Mouse (Mus musculus) brain, embryonic 18.5 days (tissue): ENCODE data around the gene Hlcs.

Source experiments
- DNase-seq: peaks from one replicate; pipeline ENCODE4 v3.0.0-alpha.2; 2012; ENCODE audit warnings: low read depth, low spot score

Hlcs gene

DNA sequence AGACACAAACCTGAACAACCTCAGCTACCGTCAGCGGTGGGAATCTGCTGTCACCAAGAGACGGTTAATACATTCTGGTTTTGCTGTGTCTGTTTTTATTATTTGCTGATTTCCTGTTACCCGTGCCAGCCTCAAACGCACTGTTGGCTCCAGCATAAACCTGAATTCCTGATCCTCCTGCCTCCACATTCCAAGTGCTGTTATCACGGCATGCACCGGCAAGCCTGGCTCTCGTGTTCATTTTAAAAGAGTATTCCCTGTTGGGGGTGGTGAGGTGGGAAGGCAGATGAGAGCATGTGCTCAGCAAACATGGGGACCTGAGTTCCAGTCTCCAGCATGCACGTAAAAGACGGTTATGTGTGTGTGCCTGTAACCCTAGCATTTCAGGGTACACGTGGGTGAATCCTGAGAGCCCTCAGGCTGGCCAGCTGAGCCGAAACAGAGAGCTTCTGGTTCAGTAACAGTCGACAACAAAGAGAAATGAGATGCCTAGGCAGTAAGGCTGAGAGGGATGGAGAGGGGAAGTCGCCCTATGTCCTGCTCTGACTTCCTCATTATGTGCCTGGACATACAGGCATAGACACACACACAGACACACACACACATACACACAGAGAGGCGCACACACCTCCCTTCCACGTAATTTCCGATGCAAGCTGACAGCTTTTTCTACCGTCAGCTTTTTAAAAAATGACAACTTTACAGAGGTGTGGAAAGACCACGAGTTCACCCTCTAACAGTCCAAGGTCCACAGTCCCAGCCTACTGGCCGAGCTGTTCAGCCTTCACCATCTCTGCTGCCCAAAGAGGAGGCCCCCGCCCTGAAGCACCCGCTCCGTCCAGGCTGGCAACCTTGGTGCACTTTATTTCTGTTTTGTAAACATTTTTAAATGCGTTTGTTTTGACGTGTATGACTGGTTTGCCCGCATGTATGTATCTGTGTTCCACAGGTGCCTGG lies 107.6 kb downstream of the Hlcs start:
- no peak for DNase-seq

DNA sequence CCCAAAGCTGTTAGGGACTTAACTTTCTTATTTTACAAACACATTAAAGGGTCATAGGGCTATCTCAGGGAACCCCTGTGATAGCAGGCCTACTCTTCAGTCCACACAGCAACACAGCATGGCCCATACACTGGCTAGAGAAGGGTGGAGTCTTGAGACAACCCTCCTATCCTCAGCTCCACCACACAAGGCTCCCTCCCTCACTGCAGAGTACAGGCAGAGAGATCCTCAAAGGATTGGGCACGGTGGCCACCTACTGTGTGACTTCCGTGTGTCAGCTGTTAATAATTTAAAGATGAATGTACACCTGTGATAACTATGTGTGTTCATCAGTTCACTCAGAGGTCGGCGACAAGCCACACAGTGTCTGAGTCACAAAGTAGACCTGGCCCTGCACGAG lies 112.0 kb downstream of the Hlcs start:
- DNase-seq, result no peak

DNA sequence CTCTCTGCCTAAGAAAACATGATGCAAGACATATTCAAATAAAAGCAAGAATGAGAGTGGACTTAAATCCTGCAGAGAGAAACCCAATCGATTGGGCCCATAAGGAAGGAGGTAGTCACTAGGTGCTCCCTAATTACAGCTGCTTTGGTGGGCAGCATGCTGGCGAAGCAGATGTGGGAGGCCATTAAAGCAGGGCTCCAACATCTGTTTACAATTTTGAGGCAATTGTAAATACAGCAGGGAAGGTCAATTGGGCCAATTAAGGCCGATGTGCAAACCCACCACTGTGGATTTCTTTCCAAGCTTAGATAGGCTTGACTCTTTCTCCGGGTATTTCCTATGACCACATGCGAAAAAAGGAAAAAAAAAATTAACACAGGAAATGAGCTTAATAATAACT lies 117.5 kb downstream of the Hlcs start:
- no peak for DNase-seq

DNA sequence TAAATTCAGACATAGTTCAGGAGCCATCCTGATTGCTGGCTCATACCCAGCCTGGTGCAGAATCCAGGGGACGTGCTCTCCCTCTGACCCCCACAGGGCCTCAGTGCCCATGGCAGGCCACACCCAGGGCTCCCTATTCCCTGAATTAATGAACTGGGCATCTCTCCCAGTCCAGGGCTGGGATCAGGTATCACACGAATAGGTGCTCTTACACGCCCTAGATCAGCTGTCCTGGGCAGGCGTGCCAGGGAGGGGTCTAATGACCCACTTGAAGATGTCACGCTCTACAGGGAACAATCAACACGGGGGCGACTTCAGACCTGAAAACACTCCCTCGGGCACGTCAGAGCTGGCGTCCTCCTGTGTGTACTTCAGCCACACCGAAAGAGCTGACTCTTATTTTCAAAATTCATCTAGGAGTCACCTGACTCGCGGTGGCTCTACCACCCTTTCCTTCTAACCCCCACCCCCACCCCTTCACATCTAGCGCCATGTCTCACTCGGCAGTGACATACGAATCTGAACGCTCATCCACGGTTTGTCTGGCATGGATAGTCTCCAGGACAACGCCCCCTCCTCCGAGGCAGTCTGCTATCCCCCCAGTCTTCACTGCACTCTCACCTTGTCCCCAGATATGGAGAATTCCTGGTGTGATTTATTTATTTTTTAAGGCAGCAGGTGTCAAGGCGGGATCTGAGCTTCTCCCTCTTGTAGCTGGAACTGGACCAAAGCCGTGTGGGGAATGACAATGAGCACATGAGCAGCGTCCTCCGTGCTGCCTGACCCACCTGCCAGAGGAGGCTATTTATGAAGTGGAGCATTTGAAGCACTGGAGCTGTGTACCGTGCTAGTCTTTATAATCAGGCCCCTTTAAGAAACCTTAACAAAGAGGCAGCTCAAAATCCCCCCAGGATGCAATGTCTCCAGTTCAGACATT lies 121.7 kb downstream of the Hlcs start:
- DNase-seq, result no peak

DNA sequence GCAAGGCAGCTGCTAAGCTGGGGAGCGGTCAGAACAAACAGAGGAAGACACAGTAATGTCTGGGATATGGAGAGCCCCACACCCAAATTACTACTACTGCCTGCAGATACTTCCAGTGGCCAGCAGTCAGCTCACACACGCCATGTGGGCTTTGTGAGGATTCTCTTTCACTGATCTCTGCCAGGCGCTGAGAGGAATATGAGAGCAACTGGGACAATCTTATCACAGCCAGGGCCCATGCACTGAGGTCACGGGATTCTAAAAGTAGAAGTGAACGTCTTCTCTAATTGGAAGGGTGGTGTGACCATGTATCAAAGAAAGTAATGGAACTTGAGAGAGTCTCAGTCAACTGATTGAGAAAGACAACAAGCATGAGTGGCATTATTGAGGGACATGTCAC lies 123.1 kb downstream of the Hlcs start:
- no peak for DNase-seq

DNA sequence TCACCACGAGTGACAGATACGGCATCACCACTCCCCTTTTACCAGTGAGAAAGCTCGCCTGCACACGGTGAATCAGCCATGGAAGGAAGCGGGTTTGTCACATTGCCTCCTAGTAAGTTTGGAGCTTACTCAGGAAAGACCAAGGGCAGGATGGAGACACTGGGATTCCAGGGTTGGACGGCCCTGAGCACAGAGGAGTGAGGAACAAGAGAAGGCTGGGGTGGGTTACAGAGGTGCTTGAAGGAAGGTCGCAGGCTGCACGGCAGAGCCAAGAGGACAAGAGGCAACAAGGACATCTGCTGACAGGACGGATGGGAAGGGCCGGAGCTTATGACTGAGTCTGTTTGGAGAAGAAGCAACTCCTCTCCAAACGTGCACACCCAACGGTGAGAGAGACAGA lies 126.8 kb downstream of the Hlcs start:
- no peak for DNase-seq

DNA sequence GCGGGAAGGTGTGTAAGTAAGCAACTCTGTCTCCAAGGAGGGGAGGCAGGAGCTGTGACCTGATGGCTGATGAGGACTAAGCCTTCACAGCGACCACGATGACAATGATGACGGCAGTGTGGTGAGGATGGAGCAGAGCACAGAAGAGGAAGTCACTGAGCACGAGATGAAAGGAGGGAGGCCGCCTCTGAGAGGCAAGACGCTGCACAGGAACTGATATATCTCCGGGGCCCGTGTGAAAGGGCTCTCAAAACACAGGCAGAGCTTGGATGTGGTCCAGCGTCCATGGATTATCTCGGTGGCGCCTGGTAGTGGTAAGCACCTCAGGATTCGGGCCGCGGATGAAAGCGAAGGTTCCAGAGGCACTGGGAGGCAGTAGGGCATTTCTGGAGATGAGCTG lies 127.9 kb downstream of the Hlcs start:
- no peak for DNase-seq

DNA sequence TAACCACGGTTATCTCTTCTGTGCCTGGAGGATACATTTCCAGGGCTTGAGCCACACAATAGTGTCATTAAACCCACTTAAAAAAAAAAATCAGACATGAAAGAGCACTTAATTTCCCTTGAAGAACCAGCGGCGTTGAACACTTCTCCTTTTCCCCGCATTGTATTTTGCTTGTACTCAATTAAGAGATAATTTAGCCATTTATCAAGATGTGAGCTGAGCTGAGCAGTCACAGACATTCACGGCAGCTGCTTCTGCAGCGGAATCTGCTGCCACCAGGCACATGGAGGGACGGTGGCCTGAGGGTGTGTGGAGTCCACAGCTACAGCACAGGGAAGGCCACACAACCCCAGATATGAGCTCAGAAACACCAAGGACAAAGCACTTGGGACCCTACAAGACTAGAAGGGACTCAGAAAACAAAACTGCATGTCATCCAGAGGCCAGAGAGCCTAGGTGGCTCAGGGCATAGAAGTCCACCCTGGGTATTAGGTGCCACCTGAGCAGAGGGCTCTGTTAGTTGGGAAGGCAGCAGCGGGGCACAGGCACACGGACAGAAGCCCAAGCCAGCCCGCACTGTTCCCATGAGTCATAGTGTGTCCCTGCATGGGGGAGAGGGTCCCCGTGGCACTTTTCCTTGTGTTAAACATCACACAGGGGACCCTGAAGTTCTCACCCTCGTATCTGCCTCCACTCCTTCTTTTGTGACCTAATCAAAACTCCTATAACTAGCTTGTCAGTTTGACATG lies 133.1 kb downstream of the Hlcs start:
- DNase-seq, result no peak

DNA sequence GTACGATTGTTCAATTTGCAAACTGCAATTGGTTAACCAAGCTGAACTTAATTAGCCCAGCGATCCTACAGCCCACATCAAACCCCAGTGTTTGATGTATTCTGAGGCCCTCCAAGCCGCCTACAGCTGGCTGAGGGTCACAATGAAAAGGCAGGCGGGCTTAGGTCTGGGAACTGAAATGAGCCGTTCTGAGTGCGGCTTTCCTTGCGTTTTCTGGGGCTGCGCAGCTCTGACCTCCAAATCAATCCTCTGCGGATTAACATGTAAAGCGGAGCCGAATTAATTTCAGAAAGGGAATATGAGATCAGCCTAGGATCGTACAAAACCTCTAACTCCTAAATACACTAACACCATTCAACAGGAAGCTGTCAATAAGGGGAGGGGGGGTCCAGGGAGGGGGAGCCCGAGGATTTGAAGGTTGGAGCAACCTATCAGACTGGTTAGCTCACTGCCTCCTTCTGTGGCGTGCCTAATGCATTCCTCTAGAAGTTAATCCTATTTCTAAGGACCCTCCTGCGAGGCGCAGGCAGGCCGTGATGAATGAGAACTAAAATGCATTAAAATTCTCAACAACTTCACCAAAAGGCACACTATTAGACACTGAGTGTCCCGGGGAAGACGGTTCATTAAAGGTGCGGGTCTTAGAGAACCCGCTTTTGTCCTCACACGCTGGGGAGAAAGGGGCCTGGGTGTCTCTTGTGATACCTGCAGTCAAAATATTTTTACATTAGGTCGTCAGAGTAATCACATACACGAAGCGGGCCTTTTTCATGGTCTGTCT lies 133.8 kb downstream of the Hlcs start:
- no peak for DNase-seq

DNA sequence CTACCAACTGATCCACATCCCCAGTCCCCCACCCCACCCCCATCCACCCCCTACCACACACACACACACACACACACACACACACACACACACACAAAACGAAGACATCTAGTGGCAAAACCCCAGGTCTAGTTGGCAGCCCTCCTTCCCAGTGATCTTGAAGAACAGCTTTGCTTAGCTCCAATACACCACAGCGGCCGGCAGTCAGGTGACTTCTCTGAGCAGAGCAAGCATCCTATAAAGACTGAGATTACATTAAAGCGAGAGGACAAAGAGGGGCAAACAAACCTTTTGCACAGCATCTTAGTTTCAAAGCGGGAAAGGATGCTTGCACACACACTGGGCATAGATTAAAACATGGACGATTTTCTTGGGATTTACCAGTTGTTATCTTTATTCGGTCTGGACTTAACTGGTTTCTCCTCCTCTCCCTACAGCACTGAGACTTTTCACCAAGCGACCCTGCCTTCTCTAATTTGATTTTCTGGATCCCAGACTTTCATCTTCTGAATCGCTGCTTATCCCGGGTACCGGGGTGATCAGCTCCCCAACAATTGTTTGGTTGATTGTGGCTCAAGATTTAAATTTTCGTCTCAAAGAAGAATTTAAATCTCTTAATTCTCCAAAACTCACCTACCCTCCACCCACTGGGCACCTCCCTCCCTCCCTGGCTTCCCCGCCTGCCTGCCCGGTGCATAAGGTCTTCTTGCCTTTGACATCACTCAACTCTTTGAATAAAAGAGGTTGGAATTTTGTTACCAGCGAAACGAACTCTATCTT lies 134.7 kb downstream of the Hlcs start:
- DNase-seq, result no peak

DNA sequence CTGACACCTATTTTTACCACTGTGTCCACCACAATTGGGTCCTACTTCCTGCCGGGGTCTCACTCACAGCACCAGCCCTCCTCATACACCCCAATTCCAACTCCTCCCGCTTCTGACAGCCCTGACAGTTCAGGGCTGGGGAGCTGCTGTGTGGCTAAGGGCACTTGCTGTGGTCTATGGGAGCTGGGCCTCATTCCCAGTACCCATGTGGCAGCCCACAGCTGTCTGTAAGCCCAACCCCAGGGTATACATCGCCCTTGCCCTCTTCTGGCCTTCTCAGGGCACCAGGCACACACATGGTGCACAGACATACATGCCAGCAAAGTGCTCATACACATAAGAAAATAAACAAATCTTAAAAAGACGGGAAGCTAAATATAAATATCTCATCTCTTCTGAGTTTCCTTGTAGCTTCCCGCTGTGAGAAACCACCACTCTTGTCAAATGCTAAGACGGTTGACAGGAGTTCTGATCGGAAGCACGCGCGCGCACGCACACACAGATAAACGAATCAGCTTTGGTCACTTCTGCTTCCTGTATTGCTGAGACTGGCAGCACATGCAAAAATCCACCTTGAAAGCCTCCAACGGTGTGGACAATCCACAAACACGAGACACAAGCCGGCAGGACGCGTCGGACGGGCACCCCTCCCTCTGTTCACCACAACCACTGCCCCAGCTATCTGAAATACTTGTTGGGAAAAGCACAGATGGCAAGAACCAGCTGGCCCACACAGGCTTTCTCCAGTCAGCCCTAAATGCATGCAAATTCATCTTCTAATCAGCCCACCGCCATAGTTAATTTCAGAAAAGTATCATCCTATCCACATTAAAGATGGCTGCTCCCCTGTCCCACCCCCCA lies 136.1 kb downstream of the Hlcs start:
- no peak for DNase-seq

DNA sequence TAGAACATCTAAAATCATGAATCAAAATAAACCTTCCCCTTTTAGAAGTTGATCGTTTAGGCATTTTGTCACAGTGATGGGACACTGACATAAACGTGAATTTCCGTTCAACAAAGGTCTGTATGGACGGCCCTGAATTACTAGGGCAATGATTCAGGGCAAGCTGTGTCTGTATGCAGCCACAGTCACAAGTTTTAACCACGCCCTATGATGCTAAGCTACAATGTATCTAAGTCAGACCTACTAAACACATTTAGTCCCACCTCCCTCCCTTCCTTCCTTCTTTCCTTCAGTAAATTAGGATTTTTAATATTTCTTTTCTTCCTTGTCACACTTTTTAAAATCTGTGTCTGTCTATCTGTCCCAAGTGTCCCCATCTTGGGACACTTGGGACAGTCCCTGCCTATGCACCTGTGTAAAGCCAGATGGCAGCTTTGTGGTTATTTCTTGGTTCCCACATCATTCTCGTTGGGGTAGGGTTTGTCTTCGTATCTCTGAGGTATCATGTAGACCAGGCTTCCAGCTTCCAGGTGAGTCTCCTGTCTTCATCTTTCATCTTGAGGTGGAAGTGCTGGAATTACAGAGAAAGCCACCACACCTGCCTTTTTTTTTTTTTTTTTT lies 137.9 kb downstream of the Hlcs start:
- no peak for DNase-seq

DNA sequence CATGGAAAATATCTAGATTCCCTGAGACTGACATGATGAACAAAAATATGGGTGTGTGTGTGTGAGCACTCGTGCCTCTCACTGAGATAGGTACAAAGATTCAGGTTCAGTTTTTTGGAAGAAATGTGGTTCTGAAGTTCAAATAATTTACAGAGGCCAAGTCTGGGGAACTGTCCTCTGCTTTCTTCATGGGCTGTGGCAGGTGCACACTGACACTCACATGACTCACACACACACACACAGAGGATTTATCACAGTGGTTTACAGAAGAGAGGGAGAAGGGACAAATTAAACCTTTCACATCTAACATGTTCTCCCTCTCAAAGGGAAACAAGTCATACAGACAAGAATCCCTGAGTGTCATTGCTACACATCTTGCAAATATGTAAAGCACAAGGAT lies 140.0 kb downstream of the Hlcs start:
- DNase-seq, result no peak

DNA sequence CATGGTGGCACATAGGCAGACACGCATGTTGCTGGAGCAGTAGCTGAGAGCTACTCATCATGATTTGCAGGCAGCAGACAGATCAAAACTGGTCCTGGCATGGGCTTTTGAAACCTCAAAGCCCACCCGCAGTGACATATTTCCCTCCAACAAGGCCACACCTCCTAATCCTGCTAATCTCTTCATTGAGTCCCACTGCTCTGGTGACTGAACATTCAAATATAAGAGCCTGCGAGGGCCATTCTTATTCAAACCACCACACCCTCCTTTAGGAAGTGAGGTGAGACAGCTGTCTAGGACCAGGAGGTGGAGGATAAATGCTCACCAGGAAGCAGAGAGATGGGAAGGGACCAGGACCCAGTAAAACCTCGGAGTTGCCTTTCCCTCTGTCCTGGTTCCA lies 143.2 kb downstream of the Hlcs start:
- DNase-seq, result no peak

DNA sequence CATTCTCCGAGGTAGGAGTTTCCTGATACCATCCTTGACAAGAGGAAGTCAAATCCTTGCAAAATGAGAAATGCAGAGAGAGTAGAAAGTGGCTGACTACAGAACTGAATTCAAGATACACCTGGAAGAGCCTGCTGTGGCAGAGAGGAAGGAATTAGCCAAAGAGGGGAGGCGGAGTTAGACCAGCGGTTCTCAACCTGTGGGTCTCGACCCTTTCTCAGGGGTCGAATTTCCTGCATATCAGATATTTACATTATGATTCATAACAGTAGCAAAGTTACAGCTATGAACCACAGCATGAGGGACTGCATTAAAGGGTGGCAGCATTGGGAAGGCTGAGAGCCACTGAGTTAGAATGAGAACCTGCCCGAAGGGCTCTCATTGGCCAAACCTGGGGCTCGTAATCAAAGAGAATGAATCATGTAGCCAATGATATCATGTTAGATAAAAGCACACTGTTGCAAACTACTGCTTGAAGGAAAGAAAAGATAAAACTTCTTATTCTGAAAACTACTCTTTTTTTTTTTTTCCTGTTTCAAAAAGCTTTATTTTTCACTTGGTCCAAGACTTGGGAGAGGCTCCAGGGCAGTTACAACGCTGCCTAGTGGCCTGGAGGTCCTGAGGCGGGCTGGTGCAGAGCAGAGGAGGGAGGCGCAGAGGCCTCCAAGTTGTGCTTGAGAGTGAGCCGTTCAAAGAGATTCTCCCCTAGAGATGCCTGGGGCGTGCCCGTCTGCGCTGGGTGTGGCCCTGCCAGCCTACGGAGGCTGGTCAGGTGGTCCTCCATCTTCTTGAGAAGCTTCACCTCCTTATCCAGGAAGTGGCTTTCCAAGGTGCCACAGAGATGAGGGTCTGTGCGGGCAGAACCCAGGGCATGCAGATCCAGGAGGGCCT lies 144.5 kb downstream of the Hlcs start:
- no peak for DNase-seq

DNA sequence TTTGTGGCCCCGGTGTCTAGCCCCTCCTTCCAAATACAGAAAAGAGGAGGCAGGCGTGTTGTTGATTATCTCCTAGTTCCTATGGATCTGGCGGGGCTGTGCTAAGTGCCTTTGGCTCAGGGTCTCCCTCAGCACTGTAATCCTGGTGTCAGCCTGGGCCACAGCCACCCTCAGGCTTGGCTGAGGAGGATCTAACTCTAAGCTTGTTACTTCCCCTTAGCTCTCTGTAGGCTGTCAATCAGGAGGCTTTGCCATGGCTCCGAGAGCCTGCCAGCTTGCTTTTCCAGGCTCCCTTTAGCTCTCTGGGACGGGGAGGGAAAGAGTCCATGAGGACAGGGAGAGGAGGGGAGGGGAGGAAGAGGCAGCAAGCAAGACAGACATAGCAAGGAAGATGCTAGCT lies 148.4 kb downstream of the Hlcs start:
- DNase-seq, result no peak

DNA sequence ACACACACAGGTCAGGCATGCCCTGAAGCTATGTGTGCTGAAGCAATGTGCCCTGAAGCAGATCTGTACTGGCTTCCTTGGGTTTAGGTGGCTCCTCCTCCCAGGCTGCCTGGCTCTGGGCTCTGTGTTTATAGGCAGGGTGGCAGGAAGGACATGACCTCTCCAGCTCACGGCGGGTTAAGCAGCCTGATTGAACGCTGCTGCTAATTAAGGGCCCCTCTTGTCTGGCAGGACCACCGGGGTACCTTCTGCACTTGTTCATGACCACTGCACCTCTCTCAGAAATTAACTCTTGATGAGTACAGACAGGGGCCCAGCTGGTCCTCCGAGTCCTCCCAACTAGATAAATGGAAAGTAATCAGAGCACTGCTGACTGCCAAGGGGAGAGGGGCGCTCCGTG lies 149.1 kb downstream of the Hlcs start:
- no peak for DNase-seq

DNA sequence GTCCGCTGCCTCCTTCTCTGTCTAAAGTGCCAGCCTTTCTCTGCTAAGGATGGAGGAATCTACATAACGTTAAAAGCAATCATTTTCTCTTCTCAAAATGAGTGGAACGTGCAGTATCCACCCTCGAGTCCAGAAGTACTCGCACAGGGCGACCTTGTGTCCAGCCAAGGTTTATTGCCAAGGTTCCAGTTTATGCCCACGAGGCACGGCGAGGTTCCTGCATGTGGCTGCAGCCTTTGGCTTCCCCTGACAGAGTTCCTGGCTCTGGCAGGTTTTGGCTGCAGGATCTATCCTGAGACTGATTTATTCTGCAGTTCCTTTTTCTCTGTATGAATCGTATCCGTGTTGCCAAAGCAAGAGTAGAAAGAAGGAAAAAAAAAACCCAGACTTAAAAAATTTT lies 150.3 kb downstream of the Hlcs start:
- DNase-seq, result no peak
